Mouse (Mus musculus) right cerebral cortex, postnatal 10 days (tissue): ENCODE data around the gene Asap2.

Experiments
- DNase-seq, 2 experiments: peaks; one replicate each; pipeline ENCODE4 v3.0.0; 2021; ENCODE audit warnings: low spot score in 2 of 2

Asap2 gene

DNA sequence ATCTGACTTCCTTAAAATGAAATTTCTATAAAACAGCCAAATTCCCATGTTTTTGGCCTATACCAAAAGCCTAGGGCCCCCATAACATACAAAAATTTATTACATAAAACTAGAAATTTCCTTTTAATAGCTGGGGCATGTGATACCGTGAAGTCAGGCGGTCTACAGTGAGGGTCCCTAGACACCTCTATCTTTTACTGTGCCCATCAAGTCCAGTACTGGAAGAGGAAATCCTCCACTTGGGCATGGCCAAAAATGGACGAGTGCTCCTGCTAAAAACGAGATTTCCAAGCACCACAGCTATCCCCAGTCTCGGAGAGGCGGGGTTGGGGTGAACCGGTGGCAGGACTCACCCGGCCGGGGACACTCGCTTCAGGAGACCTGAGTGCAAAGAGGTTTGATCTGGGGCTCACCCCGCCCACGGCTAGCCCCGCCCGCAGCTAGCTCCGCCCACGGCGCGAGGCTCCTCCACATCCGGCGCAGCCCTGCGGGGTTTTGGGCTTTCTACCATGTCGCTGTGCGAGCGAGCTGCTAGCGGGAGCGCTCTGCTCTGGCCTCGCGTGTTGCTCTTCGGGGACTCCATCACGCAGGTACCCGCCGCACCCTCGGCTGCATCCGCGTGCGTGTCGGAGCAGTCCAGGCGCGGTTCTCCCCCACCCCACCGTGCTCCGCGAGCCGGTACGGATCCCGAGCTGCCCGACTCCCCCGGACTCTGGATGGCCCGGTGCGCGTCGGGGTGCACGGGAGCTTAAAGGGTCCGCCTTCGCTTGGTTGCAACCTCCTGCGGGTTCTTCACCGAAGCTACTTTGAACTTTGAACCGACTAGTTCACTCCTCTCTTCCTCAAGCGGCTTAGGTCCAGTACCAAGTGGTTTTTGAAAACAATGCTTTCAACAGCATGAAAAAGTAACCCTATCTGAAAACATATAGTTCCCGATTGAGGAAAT lies 325.9 kb downstream of the Asap2 start, which contains the start of gene Iah1:
TSS of gene Iah1 (plus strand) at position 467 of the 946 bp plus-strand sequence.
- peak; percentile 81 to 83 for DNase-seq

GRCm38 (mm10) chr12:21316869-21317265 lies 326.6 kb downstream of the Asap2 start:
- DNase-seq: no peak

- DNase-seq: peak; percentile 55 to 79
These were observed 328.1 kb downstream of the Asap2 start for GRCm38 (mm10) chr12:21318143-21318895.
